Mouse (Mus musculus) splenic B cell, adult 2 months (primary cell): Measurements from ENCODE around the gene Sprtn.

Experiments
- DNase-seq: peaks from one replicate; pipeline ENCODE4 v3.0.0-alpha.2; 2011; ENCODE audit warnings: low read depth, low spot score
- H3K27me3 ChIP-seq: 2 replicates; pipeline ENCODE4 v1.6.1; 2012; ENCODE audit warnings: mild to moderate bottlenecking, low read length, moderate library complexity, mixed read lengths; ENCODE audit not compliant: control insufficient read depth, poor library complexity, insufficient read depth, severe bottlenecking
- H3K36me3 ChIP-seq: 2 replicates; pipeline ENCODE4 v1.6.1; 2012; ENCODE audit warnings: mild to moderate bottlenecking, low read length, moderate library complexity, mixed read lengths; ENCODE audit not compliant: control insufficient read depth, poor library complexity, insufficient read depth, severe bottlenecking

The Sprtn gene

GRCm38 (mm10) chr8:124897386-124898250 lies at the start of gene Sprtn, which contains the start of gene Exoc8:
Gene Sprtn (plus strand): TSS chr8:124897886.
Gene Exoc8 (minus strand): TSS chr8:124897705.
- H3K36me3 ChIP-seq = peaks cover 6% of the 10 kb centered on the region
- DNase-seq = peak; percentile 97
- H3K27me3 ChIP-seq = no peaks in the 10 kb centered on the region

DNA sequence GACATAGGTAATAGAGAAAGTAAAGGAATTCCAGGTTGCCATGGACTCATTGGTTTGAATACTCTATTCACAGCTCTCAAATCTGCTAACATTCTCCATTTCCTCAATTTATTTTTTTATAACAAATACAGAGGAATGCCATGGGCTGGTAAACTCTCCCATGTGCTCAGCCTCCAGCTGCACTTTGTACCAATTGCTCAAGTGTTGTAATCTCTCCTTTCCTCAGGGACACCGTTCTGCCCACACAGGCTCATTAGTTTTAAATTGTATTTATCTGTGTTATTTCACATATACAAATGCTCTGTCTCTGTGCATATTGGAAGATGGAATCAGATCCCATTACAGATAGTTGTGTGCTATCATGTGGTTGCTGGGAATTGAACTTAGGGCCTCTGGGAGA lies 44.2 kb upstream of the Sprtn start:
- no peak for DNase-seq
- Histone ChIP-seq H3K36me3 (peaks cover 12% of the 10 kb centered on the region), H3K27me3 (no peaks in the 10 kb centered on the region)

DNA sequence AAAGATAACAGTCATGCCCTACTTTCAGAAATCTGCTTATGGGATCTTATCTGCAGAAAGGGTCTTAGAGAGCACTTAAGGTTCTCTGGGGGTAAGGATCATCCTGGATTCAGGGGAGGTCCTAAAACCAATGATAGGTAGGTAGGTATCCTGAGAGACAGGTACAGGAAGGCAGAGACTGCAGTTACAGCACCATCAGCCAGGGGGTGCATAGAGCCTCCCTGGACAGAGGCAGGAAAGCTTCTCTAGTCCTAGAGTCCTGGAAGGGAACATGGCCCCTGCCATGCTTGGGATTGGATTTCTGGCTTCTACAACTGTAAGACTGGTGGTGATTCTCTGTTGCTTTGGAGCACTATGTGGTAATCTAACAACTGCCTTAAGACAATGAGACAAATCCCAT lies 38.2 kb upstream of the Sprtn start:
- H3K27me3 ChIP-seq = no peaks in the 10 kb centered on the region
- peaks cover 12% of the 10 kb centered on the region for H3K36me3 ChIP-seq
- peak; percentile 60 for DNase-seq

DNA sequence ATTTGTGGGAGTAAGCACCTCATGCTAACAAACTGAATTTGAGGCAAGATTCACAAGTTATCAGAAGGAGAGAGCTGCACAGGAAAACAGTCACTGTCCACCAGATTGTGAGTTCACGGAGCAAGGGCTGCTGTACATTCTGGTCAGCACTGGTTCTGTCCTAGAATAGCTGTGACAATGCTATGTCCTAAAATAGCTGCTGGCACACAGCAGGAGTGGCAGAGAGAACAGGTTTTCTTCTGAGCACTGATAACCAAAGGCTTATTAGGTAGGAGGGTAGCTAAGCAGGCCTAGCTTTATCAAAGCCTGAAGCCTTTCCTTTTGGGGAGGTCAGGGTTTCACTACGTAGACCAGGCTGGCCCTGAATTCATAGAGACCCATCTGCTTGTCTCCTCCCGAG lies 37.5 kb upstream of the Sprtn start:
- H3K27me3 ChIP-seq = no peaks in the 10 kb centered on the region
- H3K36me3 ChIP-seq = peaks cover 9% of the 10 kb centered on the region
- DNase-seq = no peak

- H3K27me3 ChIP-seq = no peaks in the 10 kb centered on the region
- peaks cover 2% of the 10 kb centered on the region for H3K36me3 ChIP-seq
- DNase-seq = peak; percentile 90
These were observed 35.1 kb upstream of the Sprtn start, which contains the start of the genes Gnpat and 2810004N23Rik for GRCm38 (mm10) chr8:124862321-124863162. Gene Gnpat (plus strand): TSS chr8:124863033. Gene 2810004N23Rik (minus strand): TSS chr8:124863120.

- peaks cover 1% of the 10 kb centered on the region for H3K36me3 ChIP-seq
These were observed 34.5 kb upstream of the Sprtn start for GRCm38 (mm10) chr8:124863163-124863677.

GRCm38 (mm10) chr8:124863729-124864128 lies 34.0 kb upstream of the Sprtn start:
- no peaks in the 10 kb centered on the region; the same call in 1 of the 2 replicates for H3K36me3 ChIP-seq
- H3K27me3 ChIP-seq = no peaks in the 10 kb centered on the region
- peak; percentile 39 for DNase-seq

More at GRCm38 (mm10) chr8:124863163-124863677, 34.5 kb upstream of the Sprtn start:
- no peak for DNase-seq
- H3K27me3 ChIP-seq = no peaks in the 10 kb centered on the region

DNA sequence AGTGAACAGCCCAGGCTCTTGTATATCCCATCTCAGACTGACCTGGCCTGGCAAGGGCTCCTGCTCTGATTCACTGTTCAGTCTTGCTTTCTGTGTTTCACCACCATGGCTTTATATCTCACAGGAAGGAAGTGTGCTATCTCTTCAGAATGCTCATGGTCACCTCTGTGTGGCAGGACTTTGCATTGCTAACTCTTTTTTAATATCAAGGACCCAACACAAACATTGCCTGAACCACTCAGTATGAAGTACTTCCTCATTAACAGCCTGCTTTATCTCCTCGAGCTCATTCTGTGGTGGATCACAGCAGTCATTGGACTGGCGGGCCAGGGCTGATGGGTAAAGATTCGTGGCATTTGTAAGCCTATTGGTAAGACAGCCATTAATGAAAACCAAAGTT lies 31.0 kb upstream of the Sprtn start:
- peak; percentile 27 for DNase-seq

GRCm38 (mm10) chr8:124867126-124867525 lies 30.6 kb upstream of the Sprtn start:
- no peak for DNase-seq

More for the DNA sequence above, 31.0 kb upstream of the Sprtn start:
- no peaks in the 10 kb centered on the region for H3K27me3 ChIP-seq
- H3K36me3 ChIP-seq = no peaks in the 10 kb centered on the region; the same call in none of the 2 replicates

GRCm38 (mm10) chr8:124869708-124870107 lies 28.0 kb upstream of the Sprtn start:
- Histone ChIP-seq H3K36me3 (peaks cover 7% of the 10 kb centered on the region), H3K27me3 (no peaks in the 10 kb centered on the region)
- DNase-seq = no peak

More at GRCm38 (mm10) chr8:124867126-124867525, 30.6 kb upstream of the Sprtn start:
- Histone ChIP-seq H3K27me3 (no peaks in the 10 kb centered on the region), H3K36me3 (no peaks in the 10 kb centered on the region; the same call in none of the 2 replicates)

- Histone ChIP-seq H3K27me3 (no peaks in the 10 kb centered on the region), H3K36me3 (peaks cover 7% of the 10 kb centered on the region)
- DNase-seq = no peak
These were observed 26.2 kb upstream of the Sprtn start for GRCm38 (mm10) chr8:124871474-124871873.

DNA sequence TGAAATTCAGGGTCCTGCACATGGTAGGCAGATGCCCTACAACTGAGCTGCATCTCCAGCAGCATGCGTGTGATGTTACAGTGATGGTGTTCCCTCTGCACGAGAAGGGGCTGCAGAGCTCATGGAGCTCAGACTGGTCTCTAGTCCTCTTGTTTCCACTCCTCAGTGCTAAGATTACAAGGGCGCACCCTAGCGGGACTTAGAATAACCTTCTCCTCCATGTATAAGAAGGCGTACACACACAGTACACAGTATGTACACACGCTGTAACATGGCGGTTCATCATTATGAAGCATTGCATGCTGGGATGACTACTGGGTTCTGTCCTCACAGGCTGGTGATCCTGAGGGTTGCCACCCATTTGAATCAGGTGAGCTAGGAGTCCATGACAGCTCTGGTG lies 25.6 kb upstream of the Sprtn start:
- DNase-seq = no peak
- peaks cover 7% of the 10 kb centered on the region for H3K36me3 ChIP-seq
- H3K27me3 ChIP-seq = no peaks in the 10 kb centered on the region

GRCm38 (mm10) chr8:124872690-124873089 lies 25.0 kb upstream of the Sprtn start:
- peaks cover 10% of the 10 kb centered on the region for H3K36me3 ChIP-seq
- DNase-seq = no peak

DNA sequence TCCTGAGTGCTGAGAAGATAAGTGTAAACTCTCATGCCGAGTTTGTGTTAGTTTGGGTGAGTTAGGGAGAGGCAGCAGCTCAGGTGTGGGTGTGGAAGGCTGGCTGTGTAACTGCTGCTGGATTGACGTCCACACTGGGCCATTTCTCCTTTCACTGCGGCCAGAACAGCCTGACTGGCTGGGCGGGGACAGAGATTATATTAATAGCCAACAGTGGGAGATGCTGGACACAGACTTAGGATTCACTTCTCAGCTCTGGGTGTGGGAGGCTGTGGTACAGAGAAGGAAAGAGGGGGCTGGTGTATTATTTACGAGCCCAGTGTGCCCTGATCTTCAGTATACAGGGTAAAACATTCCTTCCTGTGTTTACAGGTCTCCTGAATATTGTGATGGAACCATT lies 19.5 kb upstream of the Sprtn start:
- Histone ChIP-seq H3K36me3 (peaks cover 13% of the 10 kb centered on the region), H3K27me3 (no peaks in the 10 kb centered on the region)
- no peak for DNase-seq

More at GRCm38 (mm10) chr8:124872690-124873089, 25.0 kb upstream of the Sprtn start:
- no peaks in the 10 kb centered on the region for H3K27me3 ChIP-seq
